Mouse (Mus musculus): ENCODE data around the gene Slc7a6os.

GRCm38 (mm10) chr8:106168356-106169016 is 42.2 kb downstream of the Slc7a6os start, which contains the start of gene Slc7a6:
- TF ChIP-seq POLR2A (IDR thresholded peaks at IDR 0.05; ENCODE audit: insufficient read length, low read depth) (peak; percentile 99), CEBPB (IDR thresholded peaks at IDR 0.05; ENCODE audit: insufficient read depth, poor library complexity, severe bottlenecking) (no peak), MAX (IDR thresholded peaks at IDR 0.05; ENCODE audit: low read depth) (no peak), E2F4 (IDR thresholded peaks at IDR 0.05; ENCODE audit: insufficient read depth) (no peak), MYOG (IDR thresholded peaks at IDR 0.05; ENCODE audit: control insufficient read depth in 1 of 3, insufficient read depth in 1 of 3, insufficient read length in 2 of 3, low read depth in 2 of 3) (peak in 2 of 3 experiments; percentile 2 to 18), POLR2AphosphoS2 (IDR thresholded peaks at IDR 0.05; ENCODE audit: insufficient read length, low read depth) (peak; percentile 95), TCF12 (IDR thresholded peaks at IDR 0.05; ENCODE audit: insufficient read depth, poor library complexity, severe bottlenecking) (no peak), MYOD1 (IDR thresholded peaks at IDR 0.05; ENCODE audit: control insufficient read depth in 1 of 3, insufficient read length in 2 of 3, low read depth in 2 of 3) (no peak), SRF (IDR thresholded peaks at IDR 0.05; ENCODE audit: control insufficient read depth, insufficient read length, low read depth) (no peak), USF1 (IDR thresholded peaks at IDR 0.05; ENCODE audit: low read depth) (no peak), REST (IDR thresholded peaks at IDR 0.05; ENCODE audit: insufficient read depth, insufficient read length) (no peak)

Data from myocyte (in vitro differentiated cells).